In genomic region chr16:47289730-47290129, GRCm38 (mm10) we compare ENCODE assay signal across 31 mouse cellular contexts.
"Had no signal": no experiment of that assay in that cellular context is flagged by ENCODE, and none has a peak within 500 bp of the region (broad histone marks: within the 10 kb centered on the region; RNA-seq: fewer than 3 reads in every experiment).

No protein-coding gene starts in this region.

- DNase-seq: left cerebral cortex, postnatal 4 days; liver; liver, embryonic 13.5 days; liver, postnatal 0 days; lung, adult 18-20 months; lung, adult 2 months; lung, embryonic 14.5 days; lung, postnatal 10 days; lung, postnatal 14 days; lung, postnatal 36 days; lung, postnatal 4 days; midbrain, embryonic 14.5 days had no signal

- H3K4me3 ChIP-seq: left cerebral cortex, adult 2 months; limb, embryonic 10.5 days; limb, embryonic 12.5 days; limb, embryonic 13.5 days; limb, embryonic 15.5 days; liver, embryonic 12.5 days; liver, embryonic 13.5 days; liver, embryonic 15.5 days; lung, embryonic 15.5 days; megakaryocyte, embryonic 14.5 days; midbrain, embryonic 10.5 days; midbrain, embryonic 12.5 days; midbrain, embryonic 13.5 days; midbrain, embryonic 15.5 days; myocyte; neural tube, embryonic 12.5 days had no signal

- H3K9me3 ChIP-seq: limb, embryonic 10.5 days; limb, embryonic 12.5 days; limb, embryonic 13.5 days; limb, embryonic 15.5 days; liver, embryonic 12.5 days; liver, embryonic 13.5 days; liver, embryonic 15.5 days; lung, embryonic 15.5 days; megakaryocyte, embryonic 14.5 days; midbrain, embryonic 10.5 days; midbrain, embryonic 12.5 days; midbrain, embryonic 13.5 days; midbrain, embryonic 15.5 days; neural tube, embryonic 12.5 days had no signal

- H3K27ac ChIP-seq: left cerebral cortex, adult 2 months; limb, embryonic 10.5 days; limb, embryonic 12.5 days; limb, embryonic 13.5 days; limb, embryonic 15.5 days; liver, embryonic 12.5 days; liver, embryonic 13.5 days; liver, embryonic 14.5 days; liver, embryonic 15.5 days; lung, embryonic 15.5 days; macrophage; midbrain, embryonic 10.5 days; midbrain, embryonic 12.5 days; midbrain, embryonic 13.5 days; midbrain, embryonic 15.5 days; neural tube, embryonic 12.5 days had no signal

- H3K4me2 ChIP-seq: limb, embryonic 12.5 days; limb, embryonic 13.5 days; limb, embryonic 15.5 days; liver, embryonic 11.5 days; liver, embryonic 12.5 days; liver, embryonic 13.5 days; liver, embryonic 15.5 days; lung, embryonic 14.5 days; lung, embryonic 15.5 days; midbrain, embryonic 12.5 days; midbrain, embryonic 13.5 days; midbrain, embryonic 15.5 days; neural tube, embryonic 12.5 days had no signal

- H3K36me3 ChIP-seq: limb, embryonic 10.5 days; limb, embryonic 12.5 days; limb, embryonic 13.5 days; limb, embryonic 15.5 days; liver, embryonic 12.5 days; liver, embryonic 13.5 days; liver, embryonic 15.5 days; lung, embryonic 15.5 days; midbrain, embryonic 10.5 days; midbrain, embryonic 12.5 days; midbrain, embryonic 13.5 days; midbrain, embryonic 15.5 days; neural tube, embryonic 12.5 days had no signal

- H3K9ac ChIP-seq: limb, embryonic 12.5 days; limb, embryonic 13.5 days; limb, embryonic 15.5 days; liver, embryonic 12.5 days; liver, embryonic 13.5 days; liver, embryonic 14.5 days; liver, embryonic 15.5 days; liver, postnatal 0 days; lung, embryonic 14.5 days; lung, embryonic 15.5 days; midbrain, embryonic 12.5 days; midbrain, embryonic 13.5 days; midbrain, embryonic 15.5 days; neural tube, embryonic 12.5 days had no signal

- ATAC-seq: liver, embryonic 12.5 days; liver, postnatal 0 days; lung, postnatal 0 days; midbrain, embryonic 13.5 days; midbrain, embryonic 15.5 days had no signal

- H3K4me1 ChIP-seq: limb, embryonic 10.5 days; limb, embryonic 12.5 days; limb, embryonic 13.5 days; limb, embryonic 15.5 days; liver, embryonic 12.5 days; liver, embryonic 13.5 days; liver, embryonic 15.5 days; lung, embryonic 15.5 days; megakaryocyte, embryonic 14.5 days; midbrain, embryonic 10.5 days; midbrain, embryonic 12.5 days; midbrain, embryonic 13.5 days; midbrain, embryonic 15.5 days; neural tube, embryonic 12.5 days had no signal

- H3K27me3 ChIP-seq: limb, embryonic 12.5 days; limb, embryonic 13.5 days; limb, embryonic 15.5 days; liver, embryonic 12.5 days; liver, embryonic 13.5 days; liver, embryonic 15.5 days; lung, embryonic 15.5 days; megakaryocyte, embryonic 14.5 days; midbrain, embryonic 12.5 days; midbrain, embryonic 13.5 days; midbrain, embryonic 15.5 days; neural tube, embryonic 12.5 days had no signal
